Mouse (Mus musculus): ENCODE measurements at regions not wholly inside any gene's neighbourhood (a gene's known extent, or its start where the extent isn't known, plus 50 kb on each side); places are given as distances from the start of the nearest gene placed in this dataset.
"Not testable (repeated sequence)": the region's sequence is repeated elsewhere in the genome, so short reads cannot be mapped to it uniquely, and the experiment has no call there.

DNA sequence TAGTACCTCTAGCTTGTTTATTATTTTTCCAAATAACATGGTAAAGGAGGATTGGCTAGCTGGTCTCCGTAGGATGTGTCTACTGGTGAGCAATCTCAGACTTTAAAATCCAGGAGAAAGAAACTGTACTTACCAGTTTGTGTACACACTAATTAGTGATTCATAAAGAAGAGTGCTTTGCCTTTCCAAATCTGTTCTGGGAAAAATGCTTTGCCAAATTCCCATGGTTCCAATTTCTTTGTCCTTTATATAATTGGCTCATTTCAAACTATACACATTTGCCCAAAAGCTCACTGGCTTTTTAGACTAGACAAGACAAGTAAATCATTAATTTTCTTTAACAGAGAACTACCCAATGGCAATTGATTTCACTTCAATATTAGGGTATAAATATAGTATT, 686.2 kb downstream of the Pla2g4a start:
- H3K27ac ChIP-seq (replicated peaks), result no peak overlapping the region
- H3K9me3 ChIP-seq, result no peaks in the 10 kb centered on the region
- no peak overlapping the region for H3K4me3 ChIP-seq
- 90% methylated on average over 1 of the region's 1 CpGs for WGBS
- no peak overlapping the region for H3K9ac ChIP-seq
- H3K4me1 ChIP-seq (replicated peaks), result no peaks in the 10 kb centered on the region
- no peak for ATAC-seq (ENCODE audit: low read depth)
- no peaks in the 10 kb centered on the region for H3K27me3 ChIP-seq
- H3K4me2 ChIP-seq, result no peak overlapping the region
- H3K36me3 ChIP-seq, result no peaks in the 10 kb centered on the region

DNA sequence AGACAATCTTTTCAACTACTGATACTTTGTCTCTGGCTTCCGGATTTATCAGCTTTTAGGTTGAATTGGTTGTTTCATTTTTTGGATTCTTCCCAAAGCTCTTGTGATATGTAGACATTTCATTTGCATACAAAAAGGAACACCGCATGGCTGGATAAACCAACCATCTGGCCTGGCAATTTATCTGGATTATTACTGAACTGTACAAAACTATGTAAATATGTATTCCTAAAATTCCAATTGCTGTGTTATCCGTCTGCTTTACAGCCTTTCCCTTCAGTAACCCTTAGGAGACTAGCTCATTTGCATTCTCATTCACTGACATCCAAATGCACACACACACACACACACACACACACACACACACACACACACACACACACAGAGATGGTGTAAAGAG, 704.2 kb downstream of the Pla2g4a start:
- Histone ChIP-seq H3K27ac (replicated peaks) (no peak overlapping the region), H3K4me1 (replicated peaks) (no peaks in the 10 kb centered on the region), H3K36me3 (no peaks in the 10 kb centered on the region), H3K4me3 (no peak overlapping the region), H3K9me3 (no peaks in the 10 kb centered on the region), H3K4me2 (no peak overlapping the region), H3K9ac (no peak overlapping the region), H3K27me3 (no peaks in the 10 kb centered on the region)
- WGBS, result 62% methylated on average over 3 of the region's 3 CpGs
- no peak for ATAC-seq (ENCODE audit: low read depth)

DNA sequence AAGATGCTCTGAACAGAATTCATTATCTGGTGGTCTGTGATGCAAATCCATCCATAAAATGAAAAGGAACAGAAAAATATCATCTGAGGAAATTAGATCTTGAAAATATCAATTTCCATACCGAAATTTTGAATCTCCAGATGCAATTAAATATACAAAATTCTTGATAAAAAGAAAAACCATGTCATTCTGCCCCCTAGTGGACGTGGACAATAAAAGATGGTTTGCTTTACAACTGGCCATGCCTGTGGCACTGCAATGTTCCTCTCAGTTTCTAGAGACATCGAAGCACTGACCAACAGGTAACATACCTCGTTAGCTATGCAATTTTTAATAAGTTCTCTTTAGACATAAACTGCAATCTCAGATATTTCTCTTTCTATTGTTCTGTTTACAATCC, 706.9 kb downstream of the Pla2g4a start:
- 44% methylated on average over 4 of the region's 4 CpGs for WGBS
- Histone ChIP-seq H3K4me1 (replicated peaks) (no peaks in the 10 kb centered on the region), H3K27ac (replicated peaks) (no peak overlapping the region), H3K4me2 (no peak overlapping the region), H3K9me3 (no peaks in the 10 kb centered on the region), H3K27me3 (no peaks in the 10 kb centered on the region), H3K9ac (no peak overlapping the region), H3K4me3 (no peak overlapping the region), H3K36me3 (no peaks in the 10 kb centered on the region)
- no peak for ATAC-seq (ENCODE audit: low read depth)

DNA sequence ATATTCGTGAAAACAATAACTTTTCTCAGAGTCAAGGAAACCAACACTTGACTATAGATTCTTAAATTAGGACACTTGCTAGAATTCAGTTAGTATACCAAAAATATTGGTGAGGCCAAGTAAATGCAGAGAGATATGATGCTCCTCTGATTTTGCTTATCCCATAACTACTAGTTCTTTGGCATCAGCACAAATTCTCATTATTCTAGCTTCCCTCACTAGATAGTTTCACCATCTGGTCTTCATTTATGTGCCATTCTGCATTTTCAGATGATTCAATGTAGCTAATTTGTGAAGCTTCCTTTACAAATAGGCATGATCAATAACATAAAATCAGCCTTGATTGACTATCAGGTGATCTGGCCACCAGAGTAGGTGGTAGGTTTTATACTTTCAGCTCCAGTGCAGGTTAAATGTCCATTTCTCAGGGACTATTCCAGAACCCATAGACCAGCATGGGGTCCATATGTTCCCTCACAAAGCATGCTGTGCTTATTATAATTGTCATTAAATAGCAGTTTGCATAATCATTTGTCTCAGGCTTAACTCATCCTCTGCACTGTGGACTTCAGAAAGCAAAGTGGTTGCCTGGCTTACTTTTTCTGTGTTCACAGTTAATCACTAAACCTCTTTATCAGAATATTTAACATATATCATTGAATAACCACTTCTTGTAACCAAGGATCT, 722.6 kb downstream of the Pla2g4a start:
- Histone ChIP-seq H3K4me2 (no peak overlapping the region), H3K27me3 (no peaks in the 10 kb centered on the region), H3K36me3 (no peaks in the 10 kb centered on the region), H3K4me3 (no peak overlapping the region), H3K27ac (replicated peaks) (no peak overlapping the region), H3K9me3 (no peaks in the 10 kb centered on the region), H3K9ac (no peak overlapping the region), H3K4me1 (replicated peaks) (no peaks in the 10 kb centered on the region)
- 91% methylated on average over 1 of the region's 1 CpGs for WGBS
- ATAC-seq (ENCODE audit: low read depth), result peak; percentile 56; the same call in 1 of the 2 replicates

DNA sequence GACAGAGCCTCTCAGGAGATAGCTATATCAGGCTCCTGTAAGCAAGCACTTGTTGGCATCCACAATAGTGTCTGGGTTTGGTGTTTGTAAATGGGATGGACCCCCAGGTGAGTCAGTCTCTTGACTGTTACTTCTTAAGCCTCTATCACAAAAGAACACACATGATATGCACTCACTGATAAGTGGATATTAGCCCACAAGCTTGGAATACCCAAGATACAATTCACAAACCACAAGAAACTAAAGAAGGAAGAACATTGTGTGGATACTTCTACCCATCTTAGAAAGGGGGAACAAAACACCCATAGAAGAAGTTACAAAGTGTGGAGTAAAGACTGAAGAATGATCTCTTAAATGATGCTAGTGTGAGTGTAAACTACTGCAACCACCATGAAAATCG, 733.9 kb downstream of the Pla2g4a start:
- H3K27me3 ChIP-seq; H3K4me3 ChIP-seq; ATAC-seq (ENCODE audit: low read depth); H3K9me3 ChIP-seq; H3K36me3 ChIP-seq; H3K4me1 ChIP-seq (replicated peaks); H3K27ac ChIP-seq (replicated peaks); H3K9ac ChIP-seq; H3K4me2 ChIP-seq: not testable (repeated sequence)
- 89% methylated on average over 1 of the region's 1 CpGs for WGBS

DNA sequence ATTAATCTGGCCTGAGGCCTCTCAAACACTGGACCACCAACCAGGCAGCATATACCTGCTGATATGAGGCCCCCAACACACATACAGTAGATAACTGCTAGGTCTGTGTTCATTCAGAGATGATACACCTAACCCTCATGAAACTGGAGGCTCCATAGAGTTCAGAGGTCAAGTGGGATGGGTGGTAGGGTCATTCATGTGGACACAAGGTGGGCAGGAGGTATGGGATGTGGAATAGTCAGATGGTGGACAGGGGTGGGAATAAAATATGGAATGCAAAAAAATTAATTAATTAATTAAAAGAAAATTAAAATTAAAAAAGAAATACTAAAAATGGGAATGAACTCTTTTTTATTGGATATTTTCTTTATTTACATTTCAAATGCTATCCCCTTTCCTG, 734.7 kb downstream of the Pla2g4a start:
- ATAC-seq (ENCODE audit: low read depth), result no peak
- H3K27me3 ChIP-seq, result no peaks in the 10 kb centered on the region
- no peak overlapping the region for H3K9ac ChIP-seq

DNA sequence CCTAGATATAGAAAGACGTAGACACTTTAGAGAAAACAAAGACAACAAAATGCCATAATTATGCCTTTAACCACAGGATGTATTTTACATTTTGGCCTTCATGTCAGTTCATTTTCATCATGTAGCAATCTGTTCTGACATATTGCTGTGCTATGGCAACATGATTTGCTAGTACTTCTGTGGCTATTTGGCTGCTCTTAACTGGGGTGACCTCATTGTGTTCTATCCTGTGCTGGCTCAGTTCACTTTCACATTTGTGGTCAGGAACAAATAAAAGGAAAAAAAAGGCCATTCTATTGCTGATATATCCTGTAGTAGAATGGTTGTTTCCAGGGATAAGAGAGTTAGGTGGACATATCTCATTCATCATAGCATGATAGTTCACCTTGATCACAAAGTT, 758.5 kb downstream of the Pla2g4a start:
- Histone ChIP-seq H3K4me2 (no peak overlapping the region), H3K36me3 (no peaks in the 10 kb centered on the region), H3K4me3 (no peak overlapping the region), H3K27me3 (no peaks in the 10 kb centered on the region), H3K4me1 (replicated peaks) (no peaks in the 10 kb centered on the region), H3K27ac (replicated peaks) (no peak overlapping the region), H3K9me3 (no peaks in the 10 kb centered on the region), H3K9ac (no peak overlapping the region)
- no peak for ATAC-seq (ENCODE audit: low read depth)
- WGBS, result 94% methylated on average over 1 of the region's 1 CpGs

More for the DNA sequence above, 734.7 kb downstream of the Pla2g4a start:
- no peaks in the 10 kb centered on the region for H3K4me1 ChIP-seq (replicated peaks)
- peaks cover 4% of the 10 kb centered on the region; the same call in 1 of the 2 replicates for H3K9me3 ChIP-seq
- H3K27ac ChIP-seq (replicated peaks), result no peak overlapping the region
- no peak overlapping the region for H3K4me2 ChIP-seq
- no peak overlapping the region for H3K4me3 ChIP-seq
- no peaks in the 10 kb centered on the region for H3K36me3 ChIP-seq

DNA sequence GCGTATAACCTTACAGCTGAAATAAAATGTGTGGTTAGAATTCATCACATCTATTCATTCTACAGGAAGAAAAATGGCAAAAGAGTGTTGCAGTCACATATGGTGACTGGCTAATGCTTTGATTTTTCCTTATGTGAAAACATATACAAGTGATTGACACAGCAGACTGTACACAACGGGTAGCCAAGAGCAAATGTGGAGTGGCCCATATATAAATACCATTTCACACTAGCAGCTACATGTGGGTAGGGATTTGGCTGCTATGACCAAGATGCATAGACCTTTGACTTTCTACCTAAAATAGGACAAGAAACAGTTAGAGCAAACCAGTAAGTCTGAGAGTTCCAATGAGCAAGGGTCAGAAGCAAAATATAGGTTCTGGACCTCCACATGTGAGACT, 761.8 kb downstream of the Pla2g4a start:
- H3K9ac ChIP-seq, result no peak overlapping the region
- ATAC-seq (ENCODE audit: low read depth), result no peak
- H3K9me3 ChIP-seq, result no peaks in the 10 kb centered on the region
- H3K4me3 ChIP-seq, result no peak overlapping the region
- H3K36me3 ChIP-seq, result no peaks in the 10 kb centered on the region
- no peak overlapping the region for H3K4me2 ChIP-seq
- no peaks in the 10 kb centered on the region for H3K4me1 ChIP-seq (replicated peaks)
- no peak overlapping the region for H3K27ac ChIP-seq (replicated peaks)
- WGBS, result 86% methylated on average over 2 of the region's 2 CpGs
- no peaks in the 10 kb centered on the region for H3K27me3 ChIP-seq

DNA sequence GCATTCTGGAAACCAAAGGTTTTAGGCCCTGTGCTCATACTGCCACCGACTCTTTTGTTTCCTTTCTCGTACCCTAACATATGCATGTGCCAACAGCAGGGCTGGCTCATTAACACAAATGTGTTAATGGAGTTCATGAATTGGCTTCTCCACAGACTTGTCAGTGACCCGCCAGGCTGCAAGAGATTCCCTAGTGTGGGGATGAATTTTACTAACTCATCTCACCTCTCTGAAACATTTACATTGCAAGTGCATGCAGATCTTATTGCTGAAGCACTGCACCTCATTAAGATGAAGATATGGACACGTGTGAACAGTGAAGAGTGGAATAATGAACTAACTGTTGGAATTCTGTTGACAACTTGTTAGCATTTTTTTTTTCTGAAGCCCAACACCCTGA, 762.2 kb downstream of the Pla2g4a start:
- H3K9me3 ChIP-seq, result no peaks in the 10 kb centered on the region
- WGBS, result 60% methylated on average over 4 of the region's 4 CpGs
- no peak for ATAC-seq (ENCODE audit: low read depth)

More for the DNA sequence above, 762.2 kb downstream of the Pla2g4a start:
- Histone ChIP-seq H3K27ac (replicated peaks) (no peak overlapping the region), H3K36me3 (no peaks in the 10 kb centered on the region), H3K4me2 (no peak overlapping the region), H3K4me3 (no peak overlapping the region), H3K27me3 (no peaks in the 10 kb centered on the region), H3K9ac (no peak overlapping the region), H3K4me1 (replicated peaks) (no peaks in the 10 kb centered on the region)
